In the genomic region with DNA sequence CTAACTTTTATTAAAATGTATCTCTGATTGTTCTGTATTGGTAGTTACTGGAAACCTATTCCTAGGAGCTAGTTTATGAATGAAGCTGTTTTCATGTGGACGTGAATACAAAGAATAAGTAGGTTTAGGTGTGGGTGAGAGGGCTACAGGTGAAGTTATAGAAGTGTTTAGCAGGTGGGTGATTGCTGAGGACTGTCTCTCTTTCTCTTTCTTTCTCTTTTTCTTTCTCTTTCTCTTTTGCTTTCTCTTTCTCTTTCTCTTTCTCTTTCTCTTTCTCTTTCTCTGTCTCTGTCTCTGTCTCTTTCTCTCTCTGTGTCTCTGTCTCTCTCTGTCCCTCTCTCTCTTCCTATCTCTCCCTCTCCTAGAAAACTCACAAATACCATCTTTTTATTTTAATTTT, we compare ENCODE assay signal across 15 mouse cellular contexts.
"Had no signal": no experiment of that assay in that cellular context is flagged by ENCODE, and none has a peak within 500 bp of the region (broad histone marks: within the 10 kb centered on the region; RNA-seq: fewer than 3 reads in every experiment).

No protein-coding gene starts in this region.

- H3K27ac ChIP-seq: neural tube, embryonic 15.5 days; stomach, embryonic 15.5 days; stomach, postnatal 0 days had no signal

- H3K9ac ChIP-seq: neural tube, embryonic 15.5 days; stomach, embryonic 15.5 days had no signal

- H3K36me3 ChIP-seq: neural tube, embryonic 15.5 days; stomach, embryonic 15.5 days had no signal

- DNase-seq: retina, postnatal 1 day; right cerebral cortex, adult 18-20 months; right cerebral cortex, postnatal 14 days; right cerebral cortex, postnatal 25 days; right cerebral cortex, postnatal 4 days; spleen, adult 18-20 months; thymus, adult 18-20 months; thymus, adult 2 months; thymus, postnatal 14 days; thymus, postnatal 25 days; thymus, postnatal 36 days; thymus, postnatal 4 days had no signal

- H3K4me1 ChIP-seq: neural tube, embryonic 15.5 days; stomach, embryonic 15.5 days had no signal

- H3K27me3 ChIP-seq: neural tube, embryonic 15.5 days; stomach, embryonic 15.5 days had no signal

- H3K9me3 ChIP-seq: stomach, embryonic 15.5 days had no signal

- H3K4me2 ChIP-seq: neural tube, embryonic 15.5 days; stomach, embryonic 15.5 days had no signal

- H3K4me3 ChIP-seq: neural tube, embryonic 15.5 days; stomach, embryonic 15.5 days had no signal
